Mouse (Mus musculus): ENCODE results near the gene Ndufs1.

The Ndufs1 gene

DNA sequence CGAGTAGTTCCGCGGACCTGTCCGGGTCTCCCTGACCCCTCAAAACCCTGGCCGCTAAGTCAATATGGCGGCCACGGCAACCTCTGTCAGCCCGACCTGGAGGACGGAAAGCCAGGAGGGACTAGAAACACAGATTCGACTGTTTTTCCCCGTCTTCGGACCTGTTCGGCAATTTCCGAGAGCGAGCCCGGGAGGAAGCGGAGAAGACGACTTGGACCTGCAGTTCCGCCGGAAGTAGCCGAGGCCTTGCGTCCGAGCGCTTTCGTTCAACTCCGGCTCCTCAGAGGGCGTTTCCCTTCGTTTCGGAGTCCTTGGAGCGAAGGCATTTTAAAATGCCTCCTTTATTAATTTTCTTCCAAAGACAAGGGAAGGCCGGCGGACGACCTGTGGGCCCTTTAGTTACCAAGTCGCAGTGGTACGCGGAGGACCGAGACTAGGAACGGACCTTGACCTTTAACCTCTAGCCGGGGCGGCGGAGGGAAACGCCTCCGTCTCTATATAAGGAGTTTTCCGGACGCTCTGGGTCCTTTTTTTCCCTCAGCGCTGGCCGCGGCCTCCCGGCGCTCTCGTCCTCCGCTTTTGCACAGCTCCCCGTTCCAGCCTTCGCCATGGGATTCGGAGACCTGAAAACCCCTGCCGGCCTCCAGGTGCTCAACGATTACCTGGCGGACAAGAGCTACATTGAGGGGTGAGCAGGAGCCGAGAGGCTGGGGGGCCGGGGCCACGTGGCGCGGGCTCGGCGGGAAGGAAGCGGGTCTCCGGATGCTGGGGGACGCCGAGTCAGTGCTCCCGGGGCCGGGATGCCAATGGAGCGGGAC is at the start of gene Ndufs1, which contains the start of gene Eef1b2:
TSS of gene Ndufs1 (minus strand) at position 230 of the 818 bp plus-strand sequence.
TSS of gene Eef1b2 (plus strand) at position 222 of the 818 bp plus-strand sequence.
- peak; percentile 89 to 92 for DNase-seq (ENCODE audit: low read depth in 1 of 2, low spot score in 2 of 2)

GRCm38 (mm10) chr1:63225890-63226289 is 49.3 kb upstream of the Ndufs1 start:
- no peak for DNase-seq (ENCODE audit: low read depth in 1 of 2, low spot score in 2 of 2)

DNA sequence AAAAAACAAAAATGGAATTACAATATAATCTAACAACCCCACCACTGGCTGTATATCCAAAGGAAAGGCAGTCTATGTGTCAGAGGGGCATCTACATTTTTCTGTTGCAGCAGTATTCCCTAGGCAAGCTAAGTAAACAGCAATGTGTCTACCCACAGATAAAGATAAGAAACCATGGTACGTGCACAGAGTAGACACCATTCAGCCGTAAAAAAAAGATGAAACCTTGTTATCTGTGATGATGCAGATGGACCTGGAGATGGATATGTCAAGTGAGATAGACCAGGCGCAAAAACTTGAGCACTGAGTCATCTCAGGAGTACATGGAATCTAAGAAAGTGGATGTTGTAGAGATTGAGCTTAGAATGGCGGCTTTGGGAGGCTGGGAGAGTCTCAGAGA is 48.4 kb upstream of the Ndufs1 start:
- DNase-seq (ENCODE audit: low read depth in 1 of 2, low spot score in 2 of 2): no peak

DNA sequence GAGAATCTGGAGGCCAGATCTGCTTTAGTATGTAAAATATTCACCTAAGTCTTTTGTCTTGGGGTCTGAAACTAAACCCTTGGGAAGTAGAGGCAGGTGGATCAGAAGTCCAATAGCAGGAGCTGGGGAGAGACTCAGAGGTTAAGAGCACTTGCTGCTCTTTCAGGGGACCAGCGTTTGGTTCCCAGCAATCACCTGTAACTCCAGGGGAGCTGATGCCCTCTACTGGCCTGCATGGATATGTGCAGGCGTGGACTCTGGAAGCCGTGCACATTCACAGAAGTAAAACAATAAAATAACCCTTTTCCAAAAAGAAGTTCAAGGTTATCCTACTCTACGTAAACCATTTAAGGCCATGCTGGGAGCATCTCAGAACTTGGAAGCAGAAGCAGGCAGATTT is 42.6 kb upstream of the Ndufs1 start:
- no peak for DNase-seq (ENCODE audit: low read depth in 1 of 2, low spot score in 2 of 2)

DNA sequence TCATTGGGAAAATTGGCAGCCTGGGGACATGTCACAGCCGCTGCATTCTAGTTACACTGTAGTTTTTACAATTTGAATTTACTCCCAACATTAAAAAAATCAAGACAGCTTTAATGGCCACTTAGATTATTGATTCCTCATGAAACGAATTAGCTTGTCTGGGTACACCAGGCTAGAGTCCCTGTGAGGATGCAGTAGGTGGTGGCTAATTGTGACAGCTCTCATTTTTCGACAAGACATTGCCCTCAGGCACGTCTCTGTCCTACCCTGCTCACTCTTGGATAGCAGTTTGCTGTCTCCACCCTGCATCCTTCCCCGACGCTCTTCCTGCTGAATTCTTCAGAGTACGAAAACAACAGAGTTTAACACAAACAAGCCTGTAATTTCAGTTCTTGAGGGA is 38.0 kb upstream of the Ndufs1 start:
- DNase-seq (ENCODE audit: low read depth in 1 of 2, low spot score in 2 of 2): no peak

DNA sequence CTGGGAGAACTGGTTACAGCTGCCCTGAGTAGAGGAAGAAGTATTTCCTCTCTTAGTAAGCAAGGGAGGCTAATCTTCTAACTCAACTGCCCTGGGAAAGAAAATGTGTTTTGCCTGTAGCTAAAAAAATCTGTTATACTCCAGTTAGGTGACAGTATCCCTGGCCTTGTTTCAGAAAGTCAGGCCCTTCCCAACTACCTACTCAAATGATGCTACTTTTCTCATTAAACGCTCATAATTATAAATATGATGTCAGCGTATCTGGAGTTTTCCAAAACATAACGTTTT is 37.6 kb upstream of the Ndufs1 start, which contains the start of gene Gpr1:
TSS of gene Gpr1 (minus strand) at position 273 of the 288 bp plus-strand sequence.
- no peak for DNase-seq (ENCODE audit: low read depth in 1 of 2, low spot score in 2 of 2)

DNA sequence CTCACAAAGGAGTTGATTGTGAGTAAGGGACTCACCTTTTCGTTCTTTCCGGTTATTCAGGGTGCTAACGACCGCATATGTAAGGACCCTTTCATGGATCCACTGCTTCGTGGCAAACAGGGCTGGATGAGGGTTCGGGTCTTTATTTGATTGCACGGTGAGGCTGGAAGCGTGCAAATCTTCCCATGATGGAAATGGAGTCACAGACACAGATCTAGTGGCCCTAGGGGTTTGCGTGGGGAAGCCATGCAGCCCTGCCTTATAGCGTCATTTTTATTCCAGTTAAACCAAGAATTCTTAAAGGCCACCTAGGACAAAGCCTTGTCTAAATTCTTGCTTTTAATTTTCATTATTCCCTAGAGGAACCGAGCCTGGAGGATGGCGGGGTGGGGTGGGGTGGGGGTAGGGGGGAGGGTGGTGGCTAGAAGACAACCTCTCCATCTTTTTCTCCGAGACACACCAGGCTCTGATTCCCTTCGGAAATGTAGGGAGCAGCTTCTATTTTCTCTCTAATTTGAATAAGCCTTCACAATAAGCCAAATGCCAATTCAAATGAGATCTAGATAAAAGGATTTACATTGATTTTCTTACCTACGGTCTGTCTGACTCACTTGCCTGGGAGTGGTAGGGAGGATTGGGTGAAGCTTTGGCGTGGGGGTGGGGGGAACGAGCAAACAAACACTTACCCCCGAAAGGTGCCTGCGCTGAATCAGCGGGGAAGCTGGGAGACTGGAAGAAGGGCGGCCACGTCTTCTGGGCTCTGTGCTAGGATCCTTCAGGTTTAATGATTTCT is 37.0 kb upstream of the Ndufs1 start:
- DNase-seq (ENCODE audit: low read depth in 1 of 2, low spot score in 2 of 2): no peak

- DNase-seq (ENCODE audit: low read depth in 1 of 2, low spot score in 2 of 2): no peak
These were observed 33.4 kb upstream of the Ndufs1 start for GRCm38 (mm10) chr1:63209861-63210529.

DNA sequence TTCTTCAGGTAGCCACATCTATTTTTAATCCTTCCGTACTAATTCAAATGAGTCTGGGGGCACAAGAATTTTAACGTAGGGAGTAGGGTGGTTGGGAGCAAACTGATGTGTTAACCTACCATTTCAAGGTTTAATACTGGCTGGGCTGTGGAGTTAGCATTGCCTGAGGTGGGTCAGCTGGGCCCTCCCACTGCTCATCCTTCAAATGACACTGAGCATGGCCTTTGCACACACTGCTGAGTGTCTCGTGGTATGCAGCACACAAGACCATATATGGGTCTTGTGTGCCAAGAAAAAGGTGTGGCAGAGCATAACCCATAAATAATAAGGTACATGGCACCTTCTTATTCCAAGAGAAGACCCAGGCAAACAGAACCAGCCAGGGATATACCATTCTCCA is 31.0 kb upstream of the Ndufs1 start:
- DNase-seq (ENCODE audit: low read depth in 1 of 2, low spot score in 2 of 2): no peak

DNA sequence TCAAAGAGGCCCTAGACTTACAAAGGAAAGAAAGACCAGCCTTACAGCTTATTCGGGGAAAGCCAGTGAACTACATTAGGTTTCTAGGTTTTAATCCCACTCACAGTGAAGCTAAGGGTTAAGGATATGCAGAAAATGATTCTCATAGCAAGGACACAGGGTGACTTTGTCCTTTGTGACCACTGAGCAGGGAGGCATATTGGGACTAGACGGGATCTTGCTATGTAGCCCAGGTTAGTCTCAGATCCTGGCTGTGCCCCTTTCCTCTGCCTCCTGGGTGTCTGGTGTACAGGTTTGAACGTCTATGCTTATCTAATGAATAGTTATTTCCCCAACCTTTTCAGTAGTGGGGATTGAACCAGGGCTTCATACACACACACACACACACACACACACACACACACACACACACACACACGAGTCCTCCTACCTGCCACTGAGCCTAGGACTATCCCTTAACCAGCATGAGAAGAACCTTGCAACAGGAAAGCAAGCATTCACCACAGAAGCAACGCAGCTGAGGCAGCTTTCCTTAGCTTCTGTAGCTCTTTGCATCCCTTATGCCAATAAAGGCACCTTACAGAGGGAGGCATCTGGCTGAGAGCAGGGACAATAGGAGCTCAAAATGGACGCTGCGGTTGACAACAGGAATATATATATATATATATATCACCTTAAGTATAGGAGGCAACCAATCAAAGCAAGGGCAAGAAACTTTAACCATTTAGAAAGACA is 28.2 kb upstream of the Ndufs1 start:
- no peak for DNase-seq (ENCODE audit: low read depth in 1 of 2, low spot score in 2 of 2)

DNA sequence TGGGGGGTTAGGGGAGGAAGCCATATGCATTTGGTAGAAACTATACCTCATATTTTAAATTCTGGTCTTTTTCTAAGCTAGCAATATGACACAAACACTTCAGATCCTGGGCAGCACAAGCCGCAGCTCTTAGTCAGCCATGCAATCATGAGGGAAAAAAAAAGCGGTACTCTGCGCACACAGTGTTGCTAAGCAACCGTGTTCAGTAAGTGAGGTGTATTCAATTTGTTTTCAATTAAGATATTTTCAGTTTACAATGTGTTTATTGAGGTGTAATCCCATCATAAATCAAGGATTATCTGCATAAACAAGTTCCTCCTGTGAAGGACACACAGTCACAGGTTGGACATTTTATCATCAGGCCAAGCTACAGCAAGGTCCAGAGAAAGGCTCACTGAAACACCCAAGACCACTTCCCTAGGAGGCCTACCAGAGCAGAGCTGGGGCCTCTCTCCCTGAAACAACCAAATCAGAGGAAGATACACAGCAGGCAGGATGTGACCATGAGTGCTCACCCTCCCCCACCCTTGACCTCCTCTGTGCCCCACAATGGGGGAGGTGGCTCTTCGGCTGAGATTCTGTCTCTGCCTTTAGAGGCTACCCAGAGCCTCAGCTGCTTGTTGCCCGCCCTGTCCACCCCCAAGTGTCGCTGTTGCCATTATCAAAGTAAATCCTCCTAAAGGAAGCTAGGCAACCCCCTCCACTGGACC is 27.5 kb upstream of the Ndufs1 start:
- no peak for DNase-seq (ENCODE audit: low read depth in 1 of 2, low spot score in 2 of 2)

GRCm38 (mm10) chr1:63203471-63203870 is 26.8 kb upstream of the Ndufs1 start:
- DNase-seq (ENCODE audit: low read depth in 1 of 2, low spot score in 2 of 2): no peak

GRCm38 (mm10) chr1:63201672-63202071 is 25.0 kb upstream of the Ndufs1 start:
- no peak for DNase-seq (ENCODE audit: low read depth in 1 of 2, low spot score in 2 of 2)

DNA sequence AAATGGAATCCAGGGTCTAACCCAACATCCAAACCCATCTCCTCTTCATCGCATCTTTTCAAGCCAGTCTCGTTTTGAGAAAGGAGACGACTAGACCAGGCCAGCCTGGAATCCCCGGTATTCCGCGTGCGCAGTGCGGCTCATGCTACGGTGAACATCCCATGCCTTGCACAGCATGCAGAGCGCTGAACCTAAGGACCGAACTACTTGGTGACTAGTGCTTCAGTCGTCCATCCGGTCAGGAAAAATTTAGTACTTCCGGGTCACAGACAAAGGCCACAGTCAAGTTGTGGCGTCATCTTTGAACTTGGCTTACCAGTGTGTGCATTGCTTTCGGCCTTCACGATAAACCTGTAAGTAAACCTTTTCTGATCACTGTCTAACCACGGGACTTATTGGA is 23.7 kb upstream of the Ndufs1 start:
- no peak for DNase-seq (ENCODE audit: low read depth in 1 of 2, low spot score in 2 of 2)

DNA sequence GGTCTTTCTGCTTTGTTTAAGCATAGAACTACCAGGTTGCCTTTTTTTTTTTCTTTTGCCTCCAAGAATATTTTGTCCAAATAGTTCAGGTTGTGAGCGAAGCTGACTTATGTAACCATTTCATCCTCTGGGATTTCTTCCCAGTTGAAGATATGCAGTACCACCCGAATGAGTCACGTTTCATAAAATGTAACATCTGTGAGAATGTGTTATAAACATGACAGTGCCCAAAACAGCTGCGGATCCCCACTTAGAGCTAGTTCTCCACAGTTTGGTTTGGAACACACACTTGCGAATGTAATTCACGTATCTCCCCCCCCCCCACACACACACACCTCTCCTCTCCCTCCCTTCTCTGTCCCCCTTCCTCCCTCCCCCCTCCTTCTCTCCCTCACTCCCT is 22.8 kb upstream of the Ndufs1 start:
- DNase-seq (ENCODE audit: low read depth in 1 of 2, low spot score in 2 of 2): no peak

GRCm38 (mm10) chr1:63195848-63196512 is 19.3 kb upstream of the Ndufs1 start:
- DNase-seq (ENCODE audit: low read depth in 1 of 2, low spot score in 2 of 2): no peak

DNA sequence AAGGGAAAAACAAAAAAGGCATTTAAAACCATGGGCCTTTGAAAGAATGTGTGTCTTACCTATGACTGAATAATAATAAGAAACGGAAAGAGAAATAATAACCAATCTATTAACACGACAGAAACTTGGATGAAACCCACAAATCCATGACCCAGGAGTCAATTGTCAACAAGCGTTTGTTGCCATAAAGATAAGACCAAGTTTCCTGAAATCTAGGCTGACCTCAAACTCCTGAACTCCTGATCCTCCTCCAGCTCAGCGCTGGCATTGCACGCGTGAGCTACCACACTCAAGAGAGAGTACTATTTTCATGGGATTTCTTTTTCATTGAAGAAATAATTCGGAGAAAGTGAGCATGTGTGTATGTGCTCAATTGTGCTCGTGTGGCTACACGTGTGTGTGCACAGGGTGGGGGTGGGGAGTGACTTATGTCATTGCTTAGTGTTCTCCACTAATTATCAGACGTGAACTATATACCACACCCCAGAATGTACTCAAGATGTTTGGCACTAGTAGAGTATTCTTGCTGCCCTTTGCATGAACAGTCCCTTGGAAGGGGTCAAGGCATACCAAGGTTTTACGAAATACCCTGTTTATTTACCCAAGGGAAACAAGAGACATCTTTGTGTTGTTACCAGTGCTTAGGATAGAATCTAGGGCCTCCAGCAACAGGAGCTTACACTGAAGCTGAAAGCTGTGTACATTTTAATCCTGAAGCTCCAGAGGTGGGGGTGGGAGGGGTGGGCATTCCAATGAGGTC is 15.9 kb upstream of the Ndufs1 start:
- DNase-seq (ENCODE audit: low read depth in 1 of 2, low spot score in 2 of 2): no peak

- no peak for DNase-seq (ENCODE audit: low read depth in 1 of 2, low spot score in 2 of 2)
These were observed 14.2 kb upstream of the Ndufs1 start for GRCm38 (mm10) chr1:63190851-63191250.

DNA sequence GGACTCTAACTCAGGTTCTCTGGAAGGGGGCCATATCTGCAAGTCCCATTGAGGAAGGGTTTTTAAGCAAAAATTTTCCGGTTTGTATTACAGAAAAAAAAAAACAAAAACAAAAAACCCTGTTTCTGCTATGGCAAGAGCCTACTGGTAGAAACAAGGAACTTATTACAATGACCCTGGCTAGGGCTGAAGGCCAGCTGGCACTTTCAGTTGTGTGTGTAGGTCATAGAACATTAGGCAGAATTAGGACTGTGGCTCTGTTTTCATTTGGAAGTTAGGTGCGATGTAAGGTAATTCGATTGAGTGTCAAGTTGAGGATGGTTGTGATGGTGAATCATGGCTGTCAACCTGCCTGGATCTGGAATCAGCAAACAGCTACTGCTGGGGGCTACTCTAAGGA is 11.9 kb upstream of the Ndufs1 start:
- DNase-seq (ENCODE audit: low read depth in 1 of 2, low spot score in 2 of 2): no peak
